Mouse (Mus musculus): ENCODE data around the gene Efcab9.
"Not testable (repeated sequence)": the region's sequence is repeated elsewhere in the genome, so short reads cannot be mapped to it uniquely, and the experiment has no call there.

Gene Efcab9

GRCm38 (mm10) chr11:32538435-32538834, 6.6 kb upstream of the Efcab9 start:
- no peak for DNase-seq (ENCODE audit: low spot score)

DNA sequence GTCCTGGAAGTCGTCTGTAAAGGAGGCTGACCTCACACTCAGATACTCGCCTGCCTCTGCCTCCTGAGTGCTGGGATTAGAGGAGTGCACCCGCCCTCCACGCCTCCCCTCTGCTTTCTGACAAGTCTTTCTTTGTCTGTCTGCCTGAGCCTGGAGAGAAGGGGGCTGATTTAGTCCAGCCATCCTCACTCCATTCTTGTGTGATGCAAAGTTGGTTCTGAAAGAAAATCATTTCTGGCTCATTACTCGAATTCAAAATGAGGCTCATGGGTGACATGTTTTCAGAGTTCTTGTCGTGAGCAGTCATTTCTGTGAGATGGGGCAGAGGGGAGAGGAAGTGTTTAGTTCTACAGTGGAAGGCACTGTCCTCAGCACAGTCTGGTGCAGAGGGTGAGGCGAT, 5.1 kb upstream of the Efcab9 start:
- DNase-seq (ENCODE audit: low spot score) = peak; percentile 69

DNA sequence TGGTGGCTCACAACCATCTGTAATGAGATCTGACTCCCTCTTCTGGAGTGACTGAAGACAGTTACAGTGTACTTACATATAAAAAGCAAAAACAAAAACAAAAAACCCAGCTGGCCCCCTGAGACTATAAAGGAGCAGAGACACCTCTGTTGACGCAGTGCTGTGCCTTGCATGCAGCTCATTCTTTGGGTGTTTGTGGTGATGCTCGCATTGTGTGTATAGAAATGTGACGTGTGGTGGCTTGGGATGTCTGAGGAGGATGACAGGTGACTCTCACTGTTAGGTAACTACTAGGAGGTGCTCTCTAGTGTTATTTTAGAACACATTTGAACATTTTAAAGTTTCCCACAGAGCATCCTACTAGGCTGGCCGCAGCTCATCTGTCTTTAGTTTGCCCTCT, 3.8 kb upstream of the Efcab9 start:
- no peak for DNase-seq (ENCODE audit: low spot score)

GRCm38 (mm10) chr11:32534453-32535075, 2.7 kb upstream of the Efcab9 start:
- no peak for DNase-seq (ENCODE audit: low spot score)

DNA sequence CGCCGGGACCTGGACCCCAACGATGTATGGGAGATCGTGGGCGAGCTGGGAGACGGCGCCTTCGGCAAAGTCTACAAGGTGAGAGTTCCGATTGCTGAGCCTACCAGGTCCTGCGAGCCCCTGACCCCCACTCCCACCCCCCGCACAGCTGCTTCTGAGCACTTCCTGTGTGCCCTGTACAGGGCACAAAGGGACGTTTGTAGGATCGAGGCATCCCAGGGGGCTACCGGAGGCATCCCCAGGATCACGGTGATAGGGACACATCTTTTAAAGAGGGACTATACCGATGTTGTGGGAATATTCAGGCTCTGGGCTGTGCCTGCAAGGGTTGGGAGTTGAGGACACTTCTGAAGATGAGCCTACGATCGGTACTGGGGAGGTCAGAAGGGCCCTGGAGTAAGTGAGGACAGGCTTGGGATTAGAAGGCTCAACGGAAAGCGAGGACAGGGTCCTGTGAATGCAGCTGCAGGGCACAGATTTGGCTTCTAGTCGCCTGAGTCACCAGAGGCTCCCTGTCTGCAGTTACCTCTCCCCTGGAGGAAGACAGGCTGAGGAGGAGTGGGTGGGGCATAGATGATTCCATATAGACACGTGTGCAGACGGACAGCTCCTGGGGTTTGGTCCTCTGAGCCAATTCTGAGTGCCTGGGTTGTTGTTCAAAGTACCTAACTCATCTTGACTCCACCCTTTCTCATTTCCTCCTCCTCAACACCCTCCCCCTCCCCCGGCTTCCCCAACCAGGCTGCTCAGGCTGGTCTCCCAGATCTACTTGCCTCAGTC, 1.8 kb upstream of the Efcab9 start:
- peak; percentile 57 for DNase-seq (ENCODE audit: low spot score)

DNA sequence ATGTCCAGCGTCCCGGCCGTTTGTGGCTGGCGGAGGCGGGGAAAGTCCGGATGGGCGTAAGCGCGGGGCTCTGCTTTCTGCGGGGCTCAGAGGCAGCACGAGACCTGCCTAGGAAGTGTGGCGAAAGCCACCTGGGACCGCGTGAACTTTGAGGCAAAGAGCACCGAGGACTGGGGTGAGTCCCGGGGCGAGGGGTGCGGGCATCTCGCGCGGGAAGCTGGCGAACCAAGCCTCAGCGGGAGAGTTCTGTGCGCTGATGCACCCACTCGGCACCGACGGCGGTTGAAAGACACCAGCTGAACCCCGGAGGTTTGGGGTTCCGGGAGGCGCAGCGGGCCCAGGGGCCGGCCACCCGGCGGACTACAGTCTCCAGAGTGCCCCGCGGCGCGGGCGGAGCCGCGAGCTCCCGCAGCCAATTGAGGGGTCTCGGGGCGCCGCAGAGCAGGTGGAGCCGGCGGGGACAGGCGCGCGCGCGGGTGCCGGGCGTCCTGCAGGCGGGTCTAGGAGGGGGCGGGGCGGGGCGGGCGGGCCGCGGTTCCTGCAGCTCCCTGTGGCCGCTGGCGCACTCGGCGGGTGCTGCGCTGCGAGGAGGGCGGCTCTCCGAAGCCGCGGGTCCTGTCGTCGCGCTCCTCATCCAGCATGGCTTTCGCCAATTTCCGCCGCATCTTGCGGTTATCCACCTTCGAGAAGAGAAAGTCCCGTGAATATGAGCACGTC, 1.0 kb upstream of the Efcab9 start, which contains the start of gene Stk10:
Gene Stk10 (plus strand): TSS at position 541 of the 717 bp plus-strand sequence.
- DNase-seq (ENCODE audit: low spot score) = peak; percentile 81

- DNase-seq (ENCODE audit: low spot score) = no peak
These were observed 1.7 kb downstream of the Efcab9 start for GRCm38 (mm10) chr11:32530151-32530550.

- no peak for DNase-seq (ENCODE audit: low spot score)
These were observed 4.9 kb downstream of the Efcab9 start for GRCm38 (mm10) chr11:32527006-32527405.

DNA sequence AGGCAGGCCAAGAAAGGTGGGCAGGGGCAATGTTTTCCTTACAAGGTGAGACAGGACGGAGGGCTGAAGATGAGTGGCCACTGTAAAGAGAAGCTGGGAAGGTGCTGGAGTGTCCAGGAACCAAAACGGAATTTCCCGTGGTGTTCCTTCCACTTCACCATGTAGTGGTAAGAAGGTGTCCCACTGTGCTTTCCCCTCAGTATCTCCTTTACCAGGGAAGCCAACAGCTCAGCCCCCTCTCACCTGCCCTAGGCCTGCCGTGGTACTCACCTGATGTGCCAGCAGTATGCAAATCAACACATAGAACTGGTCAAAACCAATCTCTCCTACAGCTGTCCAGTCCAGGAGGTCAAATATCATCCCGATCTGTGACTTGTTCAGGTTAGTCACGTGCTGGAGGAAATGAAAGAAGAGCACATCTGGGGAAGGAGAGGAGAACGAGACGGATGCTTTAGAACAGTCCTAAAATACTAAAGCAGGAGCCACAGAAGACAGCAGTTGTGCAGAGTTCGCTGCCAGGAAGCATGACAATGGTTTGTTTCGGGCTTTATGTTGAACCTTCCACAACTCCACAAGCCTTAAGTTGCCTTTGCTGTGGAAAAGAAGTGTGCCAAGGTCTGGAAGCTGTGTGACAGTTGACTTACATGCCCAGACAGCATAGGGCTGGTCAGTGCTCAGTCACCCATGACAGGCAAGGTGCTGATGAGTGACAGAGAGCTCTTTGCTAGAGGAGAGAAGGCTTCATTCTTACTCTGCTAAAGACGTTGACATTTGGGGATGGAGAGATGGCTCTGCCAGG, 7.6 kb downstream of the Efcab9 start:
- DNase-seq (ENCODE audit: low spot score) = no peak

GRCm38 (mm10) chr11:32521246-32521645, 10.6 kb downstream of the Efcab9 start:
- DNase-seq (ENCODE audit: low spot score) = no peak

- no peak for DNase-seq (ENCODE audit: low spot score)
These were observed 12.5 kb downstream of the Efcab9 start for GRCm38 (mm10) chr11:32519354-32519753.

DNA sequence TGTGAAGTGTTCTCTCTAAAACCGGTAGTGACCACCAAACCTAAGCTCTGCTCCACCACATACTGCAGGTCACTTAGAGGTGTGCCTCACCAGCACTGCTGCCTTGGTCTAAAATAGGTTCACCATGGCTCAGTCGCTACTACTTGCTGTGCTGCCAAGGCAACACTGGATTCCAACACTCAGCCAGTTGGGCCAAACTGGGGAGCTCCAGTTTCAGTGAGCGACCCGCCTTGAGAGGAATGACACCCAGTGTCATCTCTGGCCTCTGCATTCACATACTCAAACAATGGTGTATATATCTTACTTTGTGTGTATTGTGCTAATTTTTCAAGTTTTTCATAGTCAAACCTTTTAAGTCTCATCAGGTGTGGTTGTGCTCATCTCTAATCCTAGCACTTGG, 13.1 kb downstream of the Efcab9 start:
- DNase-seq (ENCODE audit: low spot score) = no peak

DNA sequence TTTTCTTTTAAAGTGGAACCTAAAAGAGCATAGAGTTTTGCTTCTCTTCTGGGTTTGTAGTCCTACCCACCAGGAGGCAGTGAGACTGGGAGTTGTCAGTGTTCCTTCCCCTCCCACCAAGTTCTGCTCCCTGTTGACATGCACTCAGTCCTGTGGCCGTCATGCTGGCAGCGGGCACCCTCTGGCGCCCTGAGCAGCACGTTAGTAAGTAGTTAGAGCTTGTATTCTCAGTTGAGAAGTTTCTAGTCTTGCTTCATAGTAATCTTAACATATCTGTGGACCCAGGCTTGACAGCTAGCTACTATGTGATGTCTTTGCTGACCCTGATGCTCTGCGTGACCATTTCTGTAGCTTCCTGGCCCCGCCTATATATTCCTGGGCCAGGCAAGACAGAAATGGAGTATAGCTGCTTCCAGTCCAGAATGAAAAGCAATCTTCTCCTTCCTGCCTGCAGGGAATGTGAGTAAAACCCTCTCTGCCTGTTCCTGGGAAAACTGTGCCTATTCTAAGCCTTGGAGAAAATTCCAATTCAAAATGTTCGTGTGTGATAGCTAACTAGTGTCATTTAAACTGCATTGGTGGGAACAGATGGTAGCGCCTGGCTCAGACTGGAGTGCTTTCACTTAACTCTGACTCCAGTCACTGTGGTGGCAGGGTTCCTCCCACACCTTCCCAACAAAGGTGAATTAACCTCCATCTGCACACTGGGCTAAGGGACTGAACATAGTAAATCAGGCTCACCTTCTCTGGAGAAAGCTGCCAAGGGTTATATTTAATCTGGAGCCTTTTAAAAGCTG, 14.8 kb downstream of the Efcab9 start:
- no peak for DNase-seq (ENCODE audit: low spot score)

DNA sequence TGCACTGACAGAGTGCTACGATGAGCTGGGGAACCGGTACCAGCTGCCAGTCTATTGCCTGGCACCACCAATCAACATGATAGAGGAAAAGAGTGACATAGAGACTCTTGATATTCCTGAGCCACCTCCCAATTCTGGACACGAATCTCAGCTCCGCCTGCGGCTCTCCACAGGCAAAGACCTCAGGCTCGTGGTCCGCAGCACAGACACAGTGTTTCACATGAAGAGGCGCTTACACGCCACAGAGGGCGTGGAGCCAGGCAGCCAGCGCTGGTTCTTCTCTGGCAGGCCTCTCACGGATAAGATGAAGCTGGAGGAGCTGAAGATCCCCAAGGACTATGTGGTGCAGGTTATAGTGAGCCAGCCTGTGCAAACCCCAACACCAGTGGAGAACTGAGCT, 15.8 kb downstream of the Efcab9 start:
- no peak for DNase-seq (ENCODE audit: low spot score)

DNA sequence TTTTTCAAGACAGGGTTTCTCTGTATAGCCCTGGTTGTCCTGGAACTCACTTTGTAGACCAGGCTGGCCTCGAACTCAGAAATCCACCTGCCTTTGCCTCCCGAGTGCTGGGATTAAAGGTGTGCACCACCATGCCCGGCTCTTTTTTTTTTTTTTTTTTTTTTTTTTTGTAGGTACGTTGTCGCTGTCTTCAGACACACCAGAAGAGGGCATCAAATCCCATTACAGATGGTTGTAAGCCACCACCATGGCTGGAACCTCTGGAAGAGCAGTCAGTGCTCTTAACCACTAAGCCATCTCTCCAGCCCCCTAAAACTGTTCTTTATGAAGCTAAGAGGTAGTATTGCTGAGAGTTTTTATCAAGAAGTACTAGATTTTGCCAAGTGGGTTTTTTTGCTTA, 17.0 kb downstream of the Efcab9 start:
- not testable (repeated sequence) for DNase-seq (ENCODE audit: low spot score)

- no peak for DNase-seq (ENCODE audit: low spot score)
These were observed 21.0 kb downstream of the Efcab9 start for GRCm38 (mm10) chr11:32510930-32511329.

GRCm38 (mm10) chr11:32505091-32505739, 26.7 kb downstream of the Efcab9 start:
- DNase-seq (ENCODE audit: low spot score) = no peak

DNA sequence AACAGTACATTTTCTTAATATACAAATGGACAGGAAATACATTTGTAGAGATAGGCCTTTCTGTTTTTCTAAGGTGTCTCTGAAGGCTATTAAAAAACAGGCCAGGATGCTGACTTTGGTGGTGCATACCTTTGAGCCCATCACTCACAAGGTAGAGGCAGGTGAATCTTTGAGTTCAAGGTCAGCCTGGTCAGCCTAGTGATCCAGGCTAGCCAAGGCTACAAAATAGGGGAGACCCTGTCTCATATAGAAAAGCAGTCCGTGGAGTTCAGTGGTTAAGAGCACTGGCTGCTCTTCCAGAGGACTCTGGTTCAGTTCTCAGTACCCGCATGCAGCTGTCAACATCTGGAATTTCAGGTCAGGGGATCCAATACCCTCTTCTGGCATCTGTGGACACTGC, 28.2 kb downstream of the Efcab9 start:
- DNase-seq (ENCODE audit: low spot score) = no peak

GRCm38 (mm10) chr11:32499931-32500330, 31.9 kb downstream of the Efcab9 start:
- no peak for DNase-seq (ENCODE audit: low spot score)

- DNase-seq (ENCODE audit: low spot score) = no peak
These were observed 32.9 kb downstream of the Efcab9 start for GRCm38 (mm10) chr11:32498757-32499535.
